Mouse (Mus musculus) hindbrain, embryonic 12.5 days (tissue): Measurements from ENCODE around the gene Nif3l1. TPM values are rescaled to one million over a fixed set of nuclear protein-coding genes. Genes with fewer than 3 reads are reported as not detected.

Source experiments
- polyA plus RNA-seq: library from polyadenylated mRNA; unstranded; fragments of >200 nt; fragmentation: Nextera tagmentation; extraction: Ambion mirVana; gene quantifications from 2 replicates; pipeline ENCODE4 v1.2.1, GENCODE M21; 2016

Gene Nif3l1
- polyA plus RNA-seq, 1 experiment from 2014 or later: 48.9 TPM

Other genes starting within 250 kb of the Nif3l1 start
- 0.04 TPM in 1 of 2 replicates, not detected in the other for gene Aox4, start 234.8 kb upstream of the Nif3l1 start, polyA plus RNA-seq
- 0.04 TPM in 1 of 2 replicates, not detected in the other for gene Aox2, start 166.8 kb upstream of the Nif3l1 start, polyA plus RNA-seq
- gene Bzw1, start 52.3 kb upstream of the Nif3l1 start, polyA plus RNA-seq: 436 and 455 TPM in 2 replicates
- gene Clk1, start 21.1 kb upstream of the Nif3l1 start, polyA plus RNA-seq: 182 and 205 TPM in 2 replicates
- 43.9 and 48.2 TPM in 2 replicates for gene Ppil3, start 335 bp downstream of the Nif3l1 start, polyA plus RNA-seq
- 34.0 and 34.4 TPM in 2 replicates for gene Orc2, start 60.0 kb downstream of the Nif3l1 start, polyA plus RNA-seq
- 8.8 and 10.2 TPM in 2 replicates for gene Fam126b, start 141.2 kb downstream of the Nif3l1 start, polyA plus RNA-seq
- gene Ndufb3, start 141.2 kb downstream of the Nif3l1 start, polyA plus RNA-seq: 153 and 161 TPM in 2 replicates